Mouse (Mus musculus): ENCODE measurements around the gene Olfr1130. TPM values are rescaled to one million over a fixed set of nuclear protein-coding genes. Genes with fewer than 3 reads are reported as not detected.

Gene Olfr1130
- total and polyA plus RNA-seq, 2 experiments from 2014 or later: not detected

DNA sequence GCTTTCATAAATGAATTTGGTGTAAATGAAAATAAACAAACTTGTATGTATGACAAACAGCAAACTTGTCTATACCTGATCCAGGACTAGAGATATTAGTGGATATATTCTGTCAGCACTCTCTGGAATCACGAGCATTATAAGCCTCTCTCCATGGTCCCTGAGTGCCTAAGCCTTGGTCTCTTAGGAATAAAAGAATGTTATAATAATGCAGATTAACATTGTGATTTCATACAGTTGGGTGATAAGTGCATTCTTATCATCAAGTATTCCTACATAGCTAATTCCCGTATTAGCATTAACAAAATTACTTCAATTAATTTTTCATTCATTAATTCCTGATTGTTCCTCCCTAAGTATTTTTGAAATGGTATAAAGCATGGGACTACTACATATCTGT is 52.3 kb downstream of the Olfr1130 start, which contains the start of gene Olfr1134:
TSS of gene Olfr1134 (minus strand) at position 101 of the 400 bp plus-strand sequence.
- H3K27me3 ChIP-seq (ENCODE audit: insufficient read depth, low read length): no peaks in the 10 kb centered on the region
- DNase-seq (ENCODE audit: low spot score): no peak
- H3K4me1 ChIP-seq (ENCODE audit: insufficient read depth, low read length): no peaks in the 10 kb centered on the region
- no peak within 1 kb of the TSS for H3K27ac ChIP-seq (ENCODE audit: low read depth, low read length)
- H3K36me3 ChIP-seq (ENCODE audit: insufficient read depth, low read length): no peaks in the 10 kb centered on the region
- WGBS: 73% methylated on average over 2 of the region's 2 CpGs
- H3K4me3 ChIP-seq (ENCODE audit: low read depth, low read length): no peak within 1 kb of the TSS
- H3K9me3 ChIP-seq (ENCODE audit: low read length): no peaks in the 10 kb centered on the region
- no peak for ATAC-seq (ENCODE audit: low FRiP score)
- no peak within 1 kb of the TSS for H3K9ac ChIP-seq (replicated peaks; ENCODE audit: low read length, poor library complexity, severe bottlenecking)
- no peak for TF ChIP-seq CTCF (IDR thresholded peaks at IDR 0.05)
- no peak within 1 kb of the TSS for H3K4me2 ChIP-seq (ENCODE audit: low read depth, low read length, poor library complexity, severe bottlenecking)

Other genes with a start within 250 kb of the Olfr1130 start
- not detected in 2 replicates for gene Olfr1121, start 236.3 kb upstream of the Olfr1130 start, total RNA-seq (2014; rRNA removed)
- gene Olfr1121, start 236.3 kb upstream of the Olfr1130 start, polyA plus RNA-seq (2015; fragmentation: Nextera tagmentation; extraction: Ambion mirVana): not detected in 2 replicates
- not detected in 2 replicates for gene Olfr1122, start 220.4 kb upstream of the Olfr1130 start, total RNA-seq (2014; rRNA removed)
- gene Olfr1122, start 220.4 kb upstream of the Olfr1130 start, polyA plus RNA-seq (2015; fragmentation: Nextera tagmentation; extraction: Ambion mirVana): not detected in 2 replicates
- gene Olfr1123, start 189.6 kb upstream of the Olfr1130 start, total RNA-seq (2014; rRNA removed): not detected in 2 replicates
- gene Olfr1123, start 189.6 kb upstream of the Olfr1130 start, polyA plus RNA-seq (2015; fragmentation: Nextera tagmentation; extraction: Ambion mirVana): not detected in 2 replicates
- not detected in 2 replicates for gene Olfr1124, start 175.9 kb upstream of the Olfr1130 start, total RNA-seq (2014; rRNA removed)
- 0.10 TPM in 1 of 2 replicates, not detected in the other for gene Olfr1124, start 175.9 kb upstream of the Olfr1130 start, polyA plus RNA-seq (2015; fragmentation: Nextera tagmentation; extraction: Ambion mirVana)
- gene Olfr1126, start 152.2 kb upstream of the Olfr1130 start, total RNA-seq (2014; rRNA removed): not detected in 2 replicates
- not detected in 2 replicates for gene Olfr1126, start 152.2 kb upstream of the Olfr1130 start, polyA plus RNA-seq (2015; fragmentation: Nextera tagmentation; extraction: Ambion mirVana)
- gene Pramel7, start 109.1 kb upstream of the Olfr1130 start, total RNA-seq (2014; rRNA removed): not detected in 2 replicates
- not detected in 2 replicates for gene Pramel7, start 109.1 kb upstream of the Olfr1130 start, polyA plus RNA-seq (2015; fragmentation: Nextera tagmentation; extraction: Ambion mirVana)
- gene Pramel6, start 99.6 kb upstream of the Olfr1130 start, total RNA-seq (2014; rRNA removed): not detected in 2 replicates
- not detected in 2 replicates for gene Pramel6, start 99.6 kb upstream of the Olfr1130 start, polyA plus RNA-seq (2015; fragmentation: Nextera tagmentation; extraction: Ambion mirVana)
- 0.52 TPM in 1 of 2 replicates, not detected in the other for gene Olfr153, start 74.4 kb upstream of the Olfr1130 start, total RNA-seq (2014; rRNA removed)
- not detected in 2 replicates for gene Olfr153, start 74.4 kb upstream of the Olfr1130 start, polyA plus RNA-seq (2015; fragmentation: Nextera tagmentation; extraction: Ambion mirVana)
- not detected in 2 replicates for gene Olfr1128, start 60.7 kb upstream of the Olfr1130 start, total RNA-seq (2014; rRNA removed)
- gene Olfr1128, start 60.7 kb upstream of the Olfr1130 start, polyA plus RNA-seq (2015; fragmentation: Nextera tagmentation; extraction: Ambion mirVana): not detected in 2 replicates
- not detected in 2 replicates for gene Olfr1129, start 32.3 kb upstream of the Olfr1130 start, total RNA-seq (2014; rRNA removed)
- not detected in 2 replicates for gene Olfr1129, start 32.3 kb upstream of the Olfr1130 start, polyA plus RNA-seq (2015; fragmentation: Nextera tagmentation; extraction: Ambion mirVana)
- 0.38 TPM in 1 of 2 replicates, not detected in the other for gene Olfr1131, start 20.9 kb downstream of the Olfr1130 start, total RNA-seq (2014; rRNA removed)
- not detected in 2 replicates for gene Olfr1131, start 20.9 kb downstream of the Olfr1130 start, polyA plus RNA-seq (2015; fragmentation: Nextera tagmentation; extraction: Ambion mirVana)
- gene Olfr1132, start 31.3 kb downstream of the Olfr1130 start, total RNA-seq (2014; rRNA removed): not detected in 2 replicates
- gene Olfr1132, start 31.3 kb downstream of the Olfr1130 start, polyA plus RNA-seq (2015; fragmentation: Nextera tagmentation; extraction: Ambion mirVana): not detected in 2 replicates
- not detected in 2 replicates for gene Olfr1133, start 41.2 kb downstream of the Olfr1130 start, total RNA-seq (2014; rRNA removed)
- not detected in 2 replicates for gene Olfr1133, start 41.2 kb downstream of the Olfr1130 start, polyA plus RNA-seq (2015; fragmentation: Nextera tagmentation; extraction: Ambion mirVana)
- gene Olfr1134, start 52.2 kb downstream of the Olfr1130 start, total RNA-seq (2014; rRNA removed): not detected in 2 replicates
- not detected in 2 replicates for gene Olfr1134, start 52.2 kb downstream of the Olfr1130 start, polyA plus RNA-seq (2015; fragmentation: Nextera tagmentation; extraction: Ambion mirVana)
- not detected in 2 replicates for gene Olfr1135, start 67.5 kb downstream of the Olfr1130 start, total RNA-seq (2014; rRNA removed)
- gene Olfr1135, start 67.5 kb downstream of the Olfr1130 start, polyA plus RNA-seq (2015; fragmentation: Nextera tagmentation; extraction: Ambion mirVana): not detected in 2 replicates
- gene Olfr1136, start 87.7 kb downstream of the Olfr1130 start, total RNA-seq (2014; rRNA removed): not detected in 2 replicates
- not detected in 2 replicates for gene Olfr1136, start 87.7 kb downstream of the Olfr1130 start, polyA plus RNA-seq (2015; fragmentation: Nextera tagmentation; extraction: Ambion mirVana)
- not detected in 2 replicates for gene Olfr1137, start 107.0 kb downstream of the Olfr1130 start, total RNA-seq (2014; rRNA removed)
- gene Olfr1137, start 107.0 kb downstream of the Olfr1130 start, polyA plus RNA-seq (2015; fragmentation: Nextera tagmentation; extraction: Ambion mirVana): not detected in 2 replicates
- not detected in 2 replicates for gene Olfr1138, start 133.8 kb downstream of the Olfr1130 start, total RNA-seq (2014; rRNA removed)
- not detected in 2 replicates for gene Olfr1138, start 133.8 kb downstream of the Olfr1130 start, polyA plus RNA-seq (2015; fragmentation: Nextera tagmentation; extraction: Ambion mirVana)
- gene Olfr1140, start 137.5 kb downstream of the Olfr1130 start, total RNA-seq (2014; rRNA removed): not detected in 2 replicates
- 0.16 TPM in 1 of 2 replicates, not detected in the other for gene Olfr1140, start 137.5 kb downstream of the Olfr1130 start, polyA plus RNA-seq (2015; fragmentation: Nextera tagmentation; extraction: Ambion mirVana)
- gene Olfr1141, start 147.8 kb downstream of the Olfr1130 start, total RNA-seq (2014; rRNA removed): not detected in 2 replicates
- gene Olfr1141, start 147.8 kb downstream of the Olfr1130 start, polyA plus RNA-seq (2015; fragmentation: Nextera tagmentation; extraction: Ambion mirVana): not detected in 2 replicates
- gene Olfr152, start 173.3 kb downstream of the Olfr1130 start, total RNA-seq (2014; rRNA removed): not detected in 2 replicates
- gene Olfr152, start 173.3 kb downstream of the Olfr1130 start, polyA plus RNA-seq (2015; fragmentation: Nextera tagmentation; extraction: Ambion mirVana): not detected in 2 replicates
- gene Olfr1143, start 194.4 kb downstream of the Olfr1130 start, total RNA-seq (2014; rRNA removed): not detected in 2 replicates
- not detected in 2 replicates for gene Olfr1143, start 194.4 kb downstream of the Olfr1130 start, polyA plus RNA-seq (2015; fragmentation: Nextera tagmentation; extraction: Ambion mirVana)
- not detected in 2 replicates for gene Olfr1145, start 203.6 kb downstream of the Olfr1130 start, total RNA-seq (2014; rRNA removed)
- gene Olfr1145, start 203.6 kb downstream of the Olfr1130 start, polyA plus RNA-seq (2015; fragmentation: Nextera tagmentation; extraction: Ambion mirVana): not detected in 2 replicates
- gene Olfr1148, start 224.3 kb downstream of the Olfr1130 start, total RNA-seq (2014; rRNA removed): not detected in 2 replicates
- gene Olfr1148, start 224.3 kb downstream of the Olfr1130 start, polyA plus RNA-seq (2015; fragmentation: Nextera tagmentation; extraction: Ambion mirVana): not detected in 2 replicates
- not detected in 2 replicates for gene Olfr1150-ps1, start 237.8 kb downstream of the Olfr1130 start, total RNA-seq (2014; rRNA removed)
- gene Olfr1150-ps1, start 237.8 kb downstream of the Olfr1130 start, polyA plus RNA-seq (2015; fragmentation: Nextera tagmentation; extraction: Ambion mirVana): not detected in 2 replicates
- gene Olfr1151, start 249.7 kb downstream of the Olfr1130 start, total RNA-seq (2014; rRNA removed): not detected in 2 replicates
- not detected in 2 replicates for gene Olfr1151, start 249.7 kb downstream of the Olfr1130 start, polyA plus RNA-seq (2015; fragmentation: Nextera tagmentation; extraction: Ambion mirVana)

Data from midbrain, postnatal 0 days (tissue).